Mouse (Mus musculus) urinary bladder, adult 2 months (tissue): ENCODE measurements around the gene Ube2s. TPM values are rescaled to one million over a fixed set of nuclear protein-coding genes. Genes with fewer than 3 reads are reported as not detected.
A peak's percentile ranks its signal among the peaks of the same experiment; 100 is the strongest.

ENCODE experiments used
- DNase-seq: peaks from one replicate; pipeline ENCODE4 v3.0.0; 2022; ENCODE audit warnings: low spot score
- polyA plus RNA-seq: library from polyadenylated mRNA; depleted of rRNA; stranded (reverse); fragments of >200 nt; gene quantifications from 2 replicates; pipeline ENCODE4 v1.2.3, GENCODE M21; 2012; rRNA removed

Gene Ube2s
- polyA plus RNA-seq, 1 experiment, result 129 TPM

- no peak for DNase-seq
These were observed 34.3 kb downstream of the Ube2s start for GRCm38 (mm10) chr7:4777851-4778637.

DNA sequence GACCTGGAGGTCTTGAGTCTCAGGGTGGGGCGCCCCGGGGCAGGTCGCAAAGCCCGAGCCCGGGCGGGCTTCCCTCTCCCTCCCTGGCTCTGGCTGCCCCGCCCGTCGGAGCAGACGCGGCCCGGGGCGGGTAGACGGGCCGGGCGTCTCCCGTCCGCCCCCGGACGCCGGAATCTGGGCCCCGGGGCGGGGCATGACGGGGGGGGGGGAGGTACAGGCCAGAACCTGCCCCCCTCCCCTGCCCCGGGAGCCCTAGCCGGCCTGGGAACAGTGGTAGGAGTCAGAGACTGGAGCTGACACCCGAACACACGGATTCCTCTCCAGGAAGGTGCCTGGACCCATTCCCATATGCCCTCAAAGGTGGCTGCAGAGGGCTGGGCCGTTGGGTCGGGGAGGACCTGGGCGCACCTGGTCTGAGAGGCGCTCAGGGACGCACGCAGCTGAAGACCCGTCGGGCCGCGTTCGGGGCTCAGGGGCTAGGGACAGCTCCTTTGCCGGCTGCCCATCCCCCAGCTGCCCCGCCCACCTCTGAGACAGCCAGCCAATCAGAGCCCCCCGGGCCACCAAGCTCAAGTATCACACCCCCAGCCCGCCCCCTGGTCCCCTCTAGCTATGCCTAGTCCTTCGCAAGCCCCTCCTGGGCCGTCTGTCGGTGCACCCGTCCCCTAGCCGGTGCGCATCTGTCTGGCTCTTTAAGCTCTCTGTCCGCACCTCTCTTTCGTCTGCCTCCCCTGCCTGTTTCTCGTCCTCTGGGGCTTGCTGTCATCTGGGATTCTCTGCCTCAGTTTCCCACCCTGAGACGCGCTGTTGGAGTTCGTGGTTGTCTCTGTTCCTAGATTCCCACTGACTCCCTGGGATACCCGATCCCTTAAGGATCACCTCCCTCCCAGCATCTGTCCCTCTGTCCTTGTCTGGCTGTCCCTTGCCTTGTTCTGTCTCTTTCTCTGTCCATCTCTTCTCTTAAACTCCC, 35.2 kb downstream of the Ube2s start:
- peak; percentile 38 for DNase-seq

DNA sequence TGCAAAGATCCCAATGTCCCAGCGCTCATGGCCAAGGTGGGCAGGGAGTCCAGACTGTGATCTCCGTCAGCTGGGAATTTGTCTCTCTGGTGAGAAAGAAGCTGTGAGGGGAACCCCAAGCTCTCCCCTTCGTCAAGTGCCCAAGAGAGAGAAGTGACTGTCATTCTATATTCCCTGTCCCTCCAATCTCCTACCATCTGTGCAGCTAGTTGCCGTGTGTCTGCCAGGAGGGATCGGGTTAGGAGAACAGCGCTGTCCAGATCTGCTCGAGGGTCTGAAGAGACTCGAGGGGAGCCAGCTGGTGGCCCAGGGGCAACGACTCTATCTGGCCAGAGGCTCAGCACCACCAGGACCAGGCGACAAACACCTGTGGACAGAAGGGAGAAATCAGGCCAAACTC, 36.3 kb downstream of the Ube2s start:
- DNase-seq, result no peak

GRCm38 (mm10) chr7:4771202-4771601, 41.2 kb downstream of the Ube2s start, which contains the start of gene Fam71e2:
TSS of gene Fam71e2 (minus strand) at chr7:4771302.
- no peak for DNase-seq

- no peak for DNase-seq
These were observed 47.3 kb downstream of the Ube2s start for GRCm38 (mm10) chr7:4764946-4765710.

DNA sequence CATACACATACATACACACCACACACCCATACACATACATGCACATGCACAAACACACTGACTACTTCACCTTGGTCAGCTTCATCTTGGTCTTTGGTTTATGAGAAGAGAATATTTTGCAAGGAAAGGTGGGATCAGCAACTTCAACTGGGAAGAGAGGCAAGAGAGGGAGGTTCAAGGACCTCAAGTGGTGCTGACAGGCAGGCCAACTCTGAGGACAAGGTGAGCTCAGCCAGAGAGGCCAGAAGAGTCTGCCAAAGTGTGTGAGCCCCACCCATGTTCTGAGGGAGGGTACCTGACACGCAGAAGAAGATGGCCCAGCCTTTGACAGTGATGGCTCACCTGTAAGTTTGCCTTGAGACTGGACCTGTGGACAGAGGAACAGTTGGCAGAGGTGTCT, 52.7 kb downstream of the Ube2s start:
- no peak for DNase-seq

GRCm38 (mm10) chr7:4752821-4753570, 59.4 kb downstream of the Ube2s start, which contains the start of gene Cox6b2:
TSS of gene Cox6b2 (minus strand) at chr7:4753094.
- no peak for DNase-seq

GRCm38 (mm10) chr7:4751971-4752820, 60.2 kb downstream of the Ube2s start:
- no peak for DNase-seq

DNA sequence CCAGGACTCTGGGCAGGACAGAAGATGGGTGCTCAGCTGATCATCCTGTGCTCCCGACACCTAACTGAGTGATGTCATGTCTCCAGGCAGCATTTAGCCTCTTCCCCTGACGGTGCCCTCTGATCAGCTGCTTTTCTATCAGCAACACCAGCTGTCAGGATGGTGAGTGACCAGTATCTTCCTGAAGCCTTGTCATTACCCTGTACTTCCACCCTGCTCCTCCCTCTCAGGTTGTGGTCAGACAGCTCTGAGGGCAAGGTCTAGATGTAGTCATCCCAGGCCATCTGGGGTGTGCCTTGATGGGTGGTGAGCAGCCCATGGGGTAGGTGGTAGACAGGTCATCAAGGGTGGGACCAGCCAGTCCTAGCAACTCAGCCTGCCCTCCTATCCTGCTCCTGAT, 63.2 kb downstream of the Ube2s start:
- DNase-seq, result no peak

GRCm38 (mm10) chr7:4748321-4748720, 64.1 kb downstream of the Ube2s start:
- DNase-seq, result no peak

- DNase-seq, result no peak
These were observed 65.1 kb downstream of the Ube2s start for GRCm38 (mm10) chr7:4747156-4747899.

- no peak for DNase-seq
These were observed 65.9 kb downstream of the Ube2s start for GRCm38 (mm10) chr7:4746326-4746980.

GRCm38 (mm10) chr7:4744886-4745285, 67.5 kb downstream of the Ube2s start:
- DNase-seq, result no peak

Other genes starting within 250 kb of the Ube2s start
- not detected in 2 replicates for gene Ptprh, start 208.5 kb downstream of the Ube2s start, polyA plus RNA-seq
- gene Tmem86b, start 181.2 kb downstream of the Ube2s start, polyA plus RNA-seq, result 15.5 and 19.2 TPM in 2 replicates
- 130 and 140 TPM in 2 replicates for gene Ppp6r1, start 153.6 kb downstream of the Ube2s start, polyA plus RNA-seq
- 33.0 and 33.5 TPM in 2 replicates for gene Hspbp1, start 127.5 kb downstream of the Ube2s start, polyA plus RNA-seq
- gene Brsk1, start 122.0 kb downstream of the Ube2s start, polyA plus RNA-seq, result 10.1 and 12.8 TPM in 2 replicates
- gene Tmem150b, start 87.3 kb downstream of the Ube2s start, polyA plus RNA-seq, result 0.99 and 1.1 TPM in 2 replicates
- 69.0 and 73.6 TPM in 2 replicates for gene Kmt5c, start 72.5 kb downstream of the Ube2s start, polyA plus RNA-seq
- gene Cox6b2, start 59.5 kb downstream of the Ube2s start, polyA plus RNA-seq, result 40.5 and 61.3 TPM in 2 replicates
- gene Fam71e2, start 41.3 kb downstream of the Ube2s start, polyA plus RNA-seq, result 0.06 and 0.08 TPM in 2 replicates
- gene Il11, start 29.7 kb downstream of the Ube2s start, polyA plus RNA-seq, result 0.61 and 0.62 TPM in 2 replicates
- not detected in 2 replicates for gene Tmem190, start 29.7 kb downstream of the Ube2s start, polyA plus RNA-seq
- gene Tmem238, start 22.9 kb downstream of the Ube2s start, polyA plus RNA-seq, result 13.6 and 14.6 TPM in 2 replicates
- 448 and 645 TPM in 2 replicates for gene Rpl28, start 19.7 kb downstream of the Ube2s start, polyA plus RNA-seq
- gene Shisa7, start 32.1 kb upstream of the Ube2s start, polyA plus RNA-seq, result 1.1 and 1.3 TPM in 2 replicates
- gene Isoc2b, start 57.7 kb upstream of the Ube2s start, polyA plus RNA-seq, result 16.3 and 19.4 TPM in 2 replicates
- gene Isoc2a, start 64.6 kb upstream of the Ube2s start, polyA plus RNA-seq, result 17.1 and 21.3 TPM in 2 replicates
- gene Gm36210, start 93.9 kb upstream of the Ube2s start, polyA plus RNA-seq, result 0.15 and 0.22 TPM in 2 replicates
- 7.7 and 10.1 TPM in 2 replicates for gene Zfp628, start 102.6 kb upstream of the Ube2s start, polyA plus RNA-seq
- 10.6 and 14.1 TPM in 2 replicates for gene Nat14, start 109.4 kb upstream of the Ube2s start, polyA plus RNA-seq
- 10.5 and 12.9 TPM in 2 replicates for gene Ssc5d, start 113.2 kb upstream of the Ube2s start, polyA plus RNA-seq
- 0.29 and 0.46 TPM in 2 replicates for gene Sbk2, start 151.8 kb upstream of the Ube2s start, polyA plus RNA-seq
- 0.25 and 0.44 TPM in 2 replicates for gene Sbk3, start 158.6 kb upstream of the Ube2s start, polyA plus RNA-seq
- 35.6 and 38.2 TPM in 2 replicates for gene Zfp579, start 183.6 kb upstream of the Ube2s start, polyA plus RNA-seq
- 25.1 and 25.4 TPM in 2 replicates for gene Zfp524, start 201.8 kb upstream of the Ube2s start, polyA plus RNA-seq
- gene Fiz1, start 202.1 kb upstream of the Ube2s start, polyA plus RNA-seq, result 19.5 and 22.8 TPM in 2 replicates
- gene Gm44973, start 202.9 kb upstream of the Ube2s start, polyA plus RNA-seq, result 0.25 TPM in 1 of 2 replicates, not detected in the other
- gene Zfp865, start 207.8 kb upstream of the Ube2s start, polyA plus RNA-seq, result 18.8 and 27.1 TPM in 2 replicates
- 13.1 and 13.7 TPM in 2 replicates for gene Ccdc106, start 208.0 kb upstream of the Ube2s start, polyA plus RNA-seq
- not detected in 2 replicates for gene 4632433K11Rik, start 221.5 kb upstream of the Ube2s start, polyA plus RNA-seq
- 9.5 and 9.6 TPM in 2 replicates for gene Zfp784, start 225.9 kb upstream of the Ube2s start, polyA plus RNA-seq
- 12.1 and 19.8 TPM in 2 replicates for gene Zfp580, start 238.9 kb upstream of the Ube2s start, polyA plus RNA-seq
- gene U2af2, start 249.6 kb upstream of the Ube2s start, polyA plus RNA-seq, result 160 and 166 TPM in 2 replicates